Mouse (Mus musculus): ENCODE measurements around the gene Crat.
"Not testable (repeated sequence)": the region's sequence is repeated elsewhere in the genome, so short reads cannot be mapped to it uniquely, and the experiment has no call there.

Gene Crat

GRCm38 (mm10) chr2:30440211-30440700 lies 24.6 kb upstream of the Crat start:
- no peak for DNase-seq (ENCODE audit: low spot score)

GRCm38 (mm10) chr2:30439631-30440030 lies 24.0 kb upstream of the Crat start:
- DNase-seq (ENCODE audit: low spot score) = no peak

- DNase-seq (ENCODE audit: low spot score) = no peak
These were observed 22.2 kb upstream of the Crat start for GRCm38 (mm10) chr2:30437791-30438190.

- DNase-seq (ENCODE audit: low spot score) = no peak
These were observed 21.2 kb upstream of the Crat start for GRCm38 (mm10) chr2:30436809-30437208.

- DNase-seq (ENCODE audit: low spot score) = no peak
These were observed 20.5 kb upstream of the Crat start for GRCm38 (mm10) chr2:30436156-30436545.

- peak; percentile 49 for DNase-seq (ENCODE audit: low spot score)
These were observed 19.9 kb upstream of the Crat start for GRCm38 (mm10) chr2:30435326-30436155.

- DNase-seq (ENCODE audit: low spot score) = no peak
These were observed 13.5 kb upstream of the Crat start for GRCm38 (mm10) chr2:30429156-30429555.

GRCm38 (mm10) chr2:30421432-30421831 lies 5.8 kb upstream of the Crat start:
- no peak for DNase-seq (ENCODE audit: low spot score)

- DNase-seq (ENCODE audit: low spot score) = no peak
These were observed 3.5 kb upstream of the Crat start for GRCm38 (mm10) chr2:30419112-30419511.

- no peak for DNase-seq (ENCODE audit: low spot score)
These were observed 2.6 kb upstream of the Crat start for GRCm38 (mm10) chr2:30418259-30418658.

GRCm38 (mm10) chr2:30417595-30418165 lies 2.1 kb upstream of the Crat start:
- DNase-seq (ENCODE audit: low spot score) = peak; percentile 25

- not testable (repeated sequence) for DNase-seq (ENCODE audit: low spot score)
These were observed 1.5 kb upstream of the Crat start for GRCm38 (mm10) chr2:30417154-30417553.

- DNase-seq (ENCODE audit: low spot score) = no peak
These were observed 994 bp upstream of the Crat start for GRCm38 (mm10) chr2:30416649-30416965.

GRCm38 (mm10) chr2:30415936-30416648 lies 479 bp upstream of the Crat start, which contains the start of gene Ptpa:
TSS of gene Ptpa (plus strand) at chr2:30416039.
- peak; percentile 85 for DNase-seq (ENCODE audit: low spot score)

GRCm38 (mm10) chr2:30414681-30415080 lies 932 bp downstream of the Crat start:
- DNase-seq (ENCODE audit: low spot score) = no peak

- DNase-seq (ENCODE audit: low spot score) = no peak
These were observed 1.5 kb downstream of the Crat start for GRCm38 (mm10) chr2:30414101-30414500.

- no peak for DNase-seq (ENCODE audit: low spot score)
These were observed 2.3 kb downstream of the Crat start for GRCm38 (mm10) chr2:30413038-30413973.

GRCm38 (mm10) chr2:30409454-30410176 lies 6.0 kb downstream of the Crat start:
- no peak for DNase-seq (ENCODE audit: low spot score)

GRCm38 (mm10) chr2:30408452-30409100 lies 7.0 kb downstream of the Crat start:
- DNase-seq (ENCODE audit: low spot score) = no peak

- DNase-seq (ENCODE audit: low spot score) = no peak
These were observed 7.8 kb downstream of the Crat start for GRCm38 (mm10) chr2:30407778-30408177.

- DNase-seq (ENCODE audit: low spot score) = no peak
These were observed 8.4 kb downstream of the Crat start for GRCm38 (mm10) chr2:30407221-30407620.

All from spleen, adult 12 weeks (tissue).